Mouse (Mus musculus) embryonic facial prominence, embryonic 15.5 days (tissue): ENCODE data around the gene Phf14. TPM values are rescaled to one million over a fixed set of nuclear protein-coding genes. Genes with fewer than 3 reads are reported as not detected.
"Not testable (repeated sequence)": the region's sequence is repeated elsewhere in the genome, so short reads cannot be mapped to it uniquely, and the experiment has no call there.

ENCODE experiments used
- ATAC-seq: fragments of 200-750 bp; cut with Nextera tagmentation; 2 replicates; pipeline ENCODE4 v1.8.0; 2017; ENCODE audit warnings: low read depth, moderate TSS enrichment; ENCODE audit not compliant: insufficient number of reproducible peaks, low FRiP score, low TSS enrichment
- H3K27ac ChIP-seq: fragments of 300-500 bp; sonication (generic); replicated peaks from 2 replicates; pipeline ENCODE4 v1.5.1; 2015; ENCODE audit warnings: mild to moderate bottlenecking, inconsistent platforms
- H3K27me3 ChIP-seq: fragments of 300-500 bp; sonication (generic); 2 replicates; pipeline ENCODE4 v1.6.1; 2015; ENCODE audit warnings: inconsistent platforms
- H3K36me3 ChIP-seq: fragments of 300-500 bp; sonication (generic); 2 replicates; pipeline ENCODE4 v1.6.1; 2015; ENCODE audit warnings: mild to moderate bottlenecking, inconsistent platforms
- H3K4me1 ChIP-seq: fragments of 300-500 bp; sonication (generic); 2 replicates; pipeline ENCODE4 v1.6.1; 2015; ENCODE audit warnings: inconsistent platforms
- H3K4me2 ChIP-seq: fragments of 300-500 bp; sonication (generic); replicated peaks from 2 replicates; pipeline ENCODE4 v1.6.1; 2015; ENCODE audit warnings: mild to moderate bottlenecking, inconsistent platforms
- H3K4me3 ChIP-seq: fragments of 300-500 bp; sonication (generic); replicated peaks from 2 replicates; pipeline ENCODE4 v1.5.1; 2015; ENCODE audit warnings: mild to moderate bottlenecking, inconsistent platforms
- H3K9ac ChIP-seq: fragments of 300-500 bp; sonication (generic); 2 replicates; pipeline ENCODE4 v1.6.1; 2015; ENCODE audit warnings: inconsistent platforms
- H3K9me3 ChIP-seq: fragments of 300-500 bp; sonication (generic); replicated peaks from 2 replicates; pipeline ENCODE4 v1.6.1; 2016; ENCODE audit warnings: inconsistent platforms
- WGBS: fragments of 180-500 bp; shearing (Covaris S2); methylation state at CpG from one replicate; pipeline ENCODE4 v1.1.7; 2015; 5-methylcytosine and 5-hydroxymethylcytosine counted together
- polyA plus RNA-seq: library from polyadenylated mRNA; unstranded; fragments of >200 nt; fragmentation: Nextera tagmentation; extraction: Ambion mirVana; gene quantifications from 2 replicates; pipeline ENCODE4 v1.2.1, GENCODE M21; 2015

Gene Phf14
- 71.7 and 73.9 TPM in 2 replicates for polyA plus RNA-seq

GRCm38 (mm10) chr6:11907269-11908032 lies at the start of gene Phf14, which contains the start of gene Ndufa4:
TSS of gene Phf14 (plus strand) at chr6:11907809.
TSS of gene Ndufa4 (minus strand) at chr6:11907497.
- Histone ChIP-seq H3K27me3 (no peaks in the 10 kb centered on the region), H3K9ac (peak within 1 kb of the TSS; percentile 90), H3K36me3 (peaks cover 26% of the 10 kb centered on the region), H3K4me3 (peak within 1 kb of the TSS; percentile 89), H3K4me1 (peaks cover 15% of the 10 kb centered on the region), H3K4me2 (peak within 1 kb of the TSS; percentile 55), H3K9me3 (no peaks in the 10 kb centered on the region), H3K27ac (peak within 1 kb of the TSS; percentile 87)
- under 1% methylated on average over 59 of the region's 59 CpGs for WGBS
- ATAC-seq: peak; percentile 98

GRCm38 (mm10) chr6:11875364-11875763 lies 32.2 kb upstream of the Phf14 start:
- WGBS: no CpG with 5 or more reads among the region's 2 CpGs
- H3K9ac ChIP-seq, H3K4me3 ChIP-seq, ATAC-seq, H3K4me2 ChIP-seq, H3K9me3 ChIP-seq, H3K36me3 ChIP-seq, H3K27me3 ChIP-seq, H3K27ac ChIP-seq, H3K4me1 ChIP-seq: not testable (repeated sequence)

- peaks cover 49% of the 10 kb centered on the region for H3K36me3 ChIP-seq
- no peak overlapping the region for H3K9ac ChIP-seq
- peaks cover 5% of the 10 kb centered on the region for H3K4me1 ChIP-seq
- ATAC-seq: no peak
- WGBS: 79% methylated on average over 4 of the region's 4 CpGs
- no peak overlapping the region for H3K4me2 ChIP-seq
- no peaks in the 10 kb centered on the region for H3K27me3 ChIP-seq
- no peak overlapping the region for H3K4me3 ChIP-seq
- H3K27ac ChIP-seq: no peak overlapping the region
- no peaks in the 10 kb centered on the region for H3K9me3 ChIP-seq
Observed at GRCm38 (mm10) chr6:11900809-11901310, 6.7 kb upstream of the Phf14 start.

- peak overlapping the region; percentile 90 for H3K9ac ChIP-seq
- peak; percentile 13; the same call in 1 of the 2 replicates for ATAC-seq
- peak overlapping the region; percentile 89 for H3K4me3 ChIP-seq
- peak overlapping the region; percentile 87 for H3K27ac ChIP-seq
- H3K36me3 ChIP-seq: peaks cover 27% of the 10 kb centered on the region
- H3K4me1 ChIP-seq: peaks cover 15% of the 10 kb centered on the region
- H3K27me3 ChIP-seq: no peaks in the 10 kb centered on the region
- 1% methylated on average over 5 of the region's 5 CpGs for WGBS
- peak overlapping the region; percentile 55 for H3K4me2 ChIP-seq
- H3K9me3 ChIP-seq: no peaks in the 10 kb centered on the region
Observed at GRCm38 (mm10) chr6:11906890-11907268, 730 bp upstream of the Phf14 start.

GRCm38 (mm10) chr6:11908170-11908569 lies 561 bp downstream of the Phf14 start:
- H3K4me3 ChIP-seq: peak overlapping the region; percentile 89
- H3K9me3 ChIP-seq: no peaks in the 10 kb centered on the region
- peak overlapping the region; percentile 55 for H3K4me2 ChIP-seq
- H3K27ac ChIP-seq: peak overlapping the region; percentile 87
- peaks cover 15% of the 10 kb centered on the region for H3K4me1 ChIP-seq
- WGBS: 25% methylated on average over 7 of the region's 7 CpGs
- ATAC-seq: no peak
- H3K27me3 ChIP-seq: no peaks in the 10 kb centered on the region
- peak overlapping the region; percentile 90 for H3K9ac ChIP-seq
- H3K36me3 ChIP-seq: peaks cover 18% of the 10 kb centered on the region

GRCm38 (mm10) chr6:11925496-11926041 lies 18.0 kb downstream of the Phf14 start:
- peak; percentile 92 for ATAC-seq
- Histone ChIP-seq H3K27me3 (no peaks in the 10 kb centered on the region), H3K4me2 (peak overlapping the region; percentile 57), H3K4me1 (peaks cover 14% of the 10 kb centered on the region), H3K9ac (peak overlapping the region; percentile 61), H3K36me3 (peaks cover 9% of the 10 kb centered on the region; the same call in 1 of the 2 replicates), H3K4me3 (peak overlapping the region; percentile 60), H3K27ac (peak overlapping the region; percentile 96), H3K9me3 (no peaks in the 10 kb centered on the region)
- under 1% methylated on average over 20 of the region's 20 CpGs for WGBS

- no peaks in the 10 kb centered on the region for H3K9me3 ChIP-seq
- H3K4me3 ChIP-seq: peak overlapping the region; percentile 60
- H3K4me2 ChIP-seq: peak overlapping the region; percentile 57
- peak overlapping the region; percentile 96 for H3K27ac ChIP-seq
- H3K4me1 ChIP-seq: peaks cover 14% of the 10 kb centered on the region
- ATAC-seq: peak; percentile 78
- peak overlapping the region; percentile 61 for H3K9ac ChIP-seq
- 1% methylated on average over 39 of the region's 40 CpGs for WGBS
- peaks cover 9% of the 10 kb centered on the region; the same call in 1 of the 2 replicates for H3K36me3 ChIP-seq
- H3K27me3 ChIP-seq: no peaks in the 10 kb centered on the region
Observed at GRCm38 (mm10) chr6:11926082-11926595, 18.5 kb downstream of the Phf14 start.

- ATAC-seq: no peak
- Histone ChIP-seq H3K9me3 (no peaks in the 10 kb centered on the region), H3K4me2 (no peak overlapping the region), H3K27ac (no peak overlapping the region), H3K27me3 (no peaks in the 10 kb centered on the region), H3K36me3 (peaks cover 11% of the 10 kb centered on the region; the same call in 1 of the 2 replicates), H3K4me1 (peaks cover 14% of the 10 kb centered on the region), H3K4me3 (no peak overlapping the region), H3K9ac (no peak overlapping the region)
- WGBS: 78% methylated on average over 6 of the region's 6 CpGs
Observed at GRCm38 (mm10) chr6:11927485-11927884, 19.9 kb downstream of the Phf14 start.

- no peak overlapping the region for H3K4me2 ChIP-seq
- H3K4me1 ChIP-seq: peaks cover 3% of the 10 kb centered on the region; the same call in 1 of the 2 replicates
- no peak overlapping the region for H3K9ac ChIP-seq
- no peak overlapping the region for H3K4me3 ChIP-seq
- no peaks in the 10 kb centered on the region for H3K27me3 ChIP-seq
- H3K9me3 ChIP-seq: no peaks in the 10 kb centered on the region
- H3K27ac ChIP-seq: no peak overlapping the region
- peaks cover 3% of the 10 kb centered on the region; the same call in 1 of the 2 replicates for H3K36me3 ChIP-seq
- no peak for ATAC-seq
- WGBS: 97% methylated on average over 7 of the region's 7 CpGs
Observed at GRCm38 (mm10) chr6:11933403-11933802, 25.8 kb downstream of the Phf14 start.

GRCm38 (mm10) chr6:11940895-11941294 lies 33.3 kb downstream of the Phf14 start:
- Histone ChIP-seq H3K4me3 (no peak overlapping the region), H3K27ac (no peak overlapping the region), H3K9ac (no peak overlapping the region), H3K4me1 (no peaks in the 10 kb centered on the region), H3K4me2 (no peak overlapping the region), H3K36me3 (peaks cover 15% of the 10 kb centered on the region; the same call in 1 of the 2 replicates), H3K27me3 (no peaks in the 10 kb centered on the region), H3K9me3 (no peaks in the 10 kb centered on the region)
- ATAC-seq: no peak

GRCm38 (mm10) chr6:11942089-11942488 lies 34.5 kb downstream of the Phf14 start:
- no peaks in the 10 kb centered on the region for H3K4me1 ChIP-seq
- no peak overlapping the region for H3K9ac ChIP-seq
- H3K4me3 ChIP-seq: no peak overlapping the region
- H3K36me3 ChIP-seq: peaks cover 15% of the 10 kb centered on the region; the same call in 1 of the 2 replicates
- no peaks in the 10 kb centered on the region for H3K9me3 ChIP-seq
- no peak overlapping the region for H3K27ac ChIP-seq
- WGBS: 89% methylated on average over 4 of the region's 4 CpGs
- no peak overlapping the region for H3K4me2 ChIP-seq
- H3K27me3 ChIP-seq: no peaks in the 10 kb centered on the region
- ATAC-seq: no peak
